Mouse (Mus musculus) Muller cell, postnatal 12 days (primary cell): ENCODE measurements around the gene Chrm1.
"Not testable (repeated sequence)": the region's sequence is repeated elsewhere in the genome, so short reads cannot be mapped to it uniquely, and the experiment has no call there.

Experiments
- DNase-seq: peaks from one replicate; pipeline ENCODE4 v3.0.0-alpha.2; 2015; ENCODE audit errors: inconsistent ontology term

Gene Chrm1

DNA sequence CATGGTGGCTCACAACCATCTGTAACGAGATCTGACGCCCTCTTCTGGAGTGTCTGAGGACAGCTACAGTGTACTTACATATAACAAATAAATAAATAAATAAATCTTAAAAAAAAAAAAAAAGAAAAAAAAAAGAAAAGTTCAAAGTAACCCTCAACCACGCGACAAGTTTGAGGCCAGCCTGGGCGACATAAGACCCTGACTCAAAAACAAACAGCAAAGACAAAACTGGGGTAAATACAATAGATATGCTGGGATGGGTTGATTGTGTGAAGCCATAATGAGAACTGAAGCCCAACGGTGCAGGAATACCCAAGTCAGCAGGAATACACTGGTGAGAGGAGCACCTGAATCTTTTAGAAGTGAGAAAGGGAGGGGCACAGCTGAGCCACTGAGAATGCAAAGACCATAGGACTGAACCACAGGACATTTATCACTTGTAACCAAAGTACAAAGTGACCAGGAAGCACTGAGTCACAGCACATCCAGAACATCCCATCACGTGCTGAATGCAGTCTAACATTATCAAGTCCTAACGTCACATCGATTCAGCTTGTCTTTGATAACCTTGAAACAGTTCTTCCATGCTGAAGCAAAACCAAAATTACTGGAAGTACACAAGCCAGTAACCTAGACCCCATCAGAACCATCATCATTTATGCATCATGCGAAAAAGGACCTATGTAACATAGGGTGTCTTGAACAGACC lies 53.3 kb downstream of the Chrm1 start:
- DNase-seq = no peak

DNA sequence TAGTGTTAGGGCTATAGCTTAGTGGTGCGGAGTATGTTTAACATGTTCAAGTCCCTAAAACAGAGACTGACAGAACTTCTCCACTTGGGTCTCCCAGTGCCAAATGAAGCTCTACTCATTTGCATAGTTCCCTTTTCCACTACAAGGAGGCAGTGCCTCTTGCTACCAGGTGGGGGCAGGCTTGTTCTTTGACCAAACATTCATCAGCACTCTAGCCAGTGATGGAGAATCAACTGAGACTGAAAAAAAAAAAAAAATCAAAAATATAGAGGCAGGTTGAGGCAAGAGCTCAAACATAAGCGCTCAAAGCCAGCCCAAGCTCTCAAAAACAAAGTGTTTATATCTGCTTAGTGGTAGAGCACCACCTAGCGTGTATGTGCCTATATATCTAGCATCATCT lies 54.8 kb downstream of the Chrm1 start:
- DNase-seq = peak; percentile 46

DNA sequence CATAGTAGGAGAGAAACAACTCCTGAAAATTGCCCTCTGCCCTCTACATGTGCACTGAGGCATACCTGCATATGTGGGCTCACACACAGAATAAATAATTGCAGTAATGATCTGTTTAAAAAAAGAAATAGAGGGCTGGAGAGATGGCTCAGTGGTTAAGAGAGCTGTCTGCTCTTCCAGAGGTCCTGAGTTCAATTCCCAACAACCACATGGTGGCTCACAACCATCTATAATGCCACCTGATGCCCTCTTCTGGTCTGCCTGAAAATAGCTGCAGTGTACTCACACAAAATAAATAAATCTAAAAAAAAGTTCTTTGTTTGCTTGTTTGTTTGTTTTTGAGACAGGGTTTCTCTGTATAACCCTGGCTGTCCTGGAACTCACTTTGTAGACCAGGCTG lies 55.4 kb downstream of the Chrm1 start:
- not testable (repeated sequence) for DNase-seq

DNA sequence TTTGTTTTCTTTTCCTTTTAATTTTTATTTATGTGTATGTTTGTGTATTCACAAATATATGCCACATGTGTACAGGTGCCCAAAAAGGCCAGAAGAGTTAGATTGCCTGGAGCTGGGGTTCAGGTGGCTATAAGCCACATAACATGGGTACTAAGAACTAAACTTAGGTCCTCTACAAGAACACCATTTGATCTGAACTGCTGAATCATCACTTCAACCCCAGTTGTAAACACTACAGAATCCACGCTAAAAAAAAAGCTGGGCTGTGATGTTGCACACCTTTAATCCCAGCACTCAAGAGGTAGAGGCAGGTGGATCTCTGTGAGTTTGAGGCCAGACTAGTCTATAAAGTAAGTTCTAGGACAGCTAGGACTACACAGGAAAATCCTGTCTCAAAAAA lies 57.8 kb downstream of the Chrm1 start:
- DNase-seq = no peak

DNA sequence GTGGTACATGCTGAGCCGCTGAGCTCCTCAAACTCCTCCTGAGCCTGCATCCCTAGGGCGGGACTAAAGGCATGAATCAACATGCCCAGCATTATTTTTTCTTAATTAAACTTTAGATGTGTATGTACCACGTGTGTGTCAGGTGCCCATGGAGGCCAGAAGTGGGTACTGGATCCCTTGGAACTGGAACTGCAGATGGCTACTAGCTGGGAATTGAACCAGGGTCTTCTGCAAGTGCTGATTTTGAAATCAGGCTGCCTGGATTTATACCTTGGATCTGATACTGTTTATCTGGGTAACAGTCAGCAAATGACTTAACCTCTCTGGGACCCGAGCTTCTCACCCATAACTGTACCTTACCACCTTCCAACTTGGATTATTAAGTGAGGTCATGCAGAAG lies 58.4 kb downstream of the Chrm1 start:
- no peak for DNase-seq

DNA sequence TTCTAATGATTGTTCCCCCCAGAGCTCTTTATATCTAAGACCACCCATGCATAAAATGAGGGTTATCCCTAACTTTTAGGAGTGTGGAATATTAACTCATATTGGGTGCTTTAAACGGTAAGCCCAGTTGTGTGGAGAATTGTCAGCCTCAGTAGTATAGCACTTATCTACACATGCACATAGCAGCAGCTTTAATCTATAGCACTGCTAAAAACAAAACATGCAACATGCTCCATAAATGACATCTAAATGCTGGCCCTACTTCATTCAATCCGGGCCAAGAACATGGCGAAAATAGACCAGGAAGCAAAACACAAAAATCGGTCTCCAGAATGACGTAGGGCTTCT lies 58.9 kb downstream of the Chrm1 start:
- no peak for DNase-seq

DNA sequence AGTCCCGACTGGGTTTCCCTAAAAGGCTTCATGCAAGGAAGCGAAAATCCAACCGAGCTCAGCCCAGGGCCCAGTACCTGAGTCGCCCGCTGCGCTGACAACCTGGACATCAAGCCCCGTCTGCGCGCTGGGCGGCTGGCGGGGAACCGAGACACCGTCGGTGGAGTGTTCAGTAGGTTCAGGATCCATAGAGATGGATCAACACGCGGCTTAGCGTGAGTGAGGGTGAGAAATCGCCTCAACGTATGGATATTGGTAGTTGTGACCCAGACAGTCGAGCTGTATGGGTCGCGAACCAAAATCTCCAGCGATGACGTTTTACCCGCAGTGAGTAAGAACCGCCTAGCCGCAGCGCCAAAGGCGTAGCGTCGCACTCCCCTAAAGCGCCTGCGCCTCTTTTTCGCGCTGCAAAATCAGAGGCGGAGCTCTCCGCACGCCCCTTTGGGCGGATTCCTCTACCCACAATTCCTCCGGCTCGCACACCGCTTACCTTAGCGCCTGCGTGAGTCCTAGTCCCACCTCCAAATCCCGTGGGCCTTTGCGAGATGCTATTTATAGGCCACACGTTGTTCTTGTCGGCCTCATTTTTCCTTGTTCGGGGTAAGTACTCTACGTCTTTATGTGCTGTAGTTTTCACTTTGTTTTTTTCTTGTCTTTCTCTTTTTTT lies 59.5 kb downstream of the Chrm1 start, which contains the start of gene Slc3a2:
Gene Slc3a2 (minus strand): TSS at position 463 of the 667 bp plus-strand sequence.
- DNase-seq = peak; percentile 96

DNA sequence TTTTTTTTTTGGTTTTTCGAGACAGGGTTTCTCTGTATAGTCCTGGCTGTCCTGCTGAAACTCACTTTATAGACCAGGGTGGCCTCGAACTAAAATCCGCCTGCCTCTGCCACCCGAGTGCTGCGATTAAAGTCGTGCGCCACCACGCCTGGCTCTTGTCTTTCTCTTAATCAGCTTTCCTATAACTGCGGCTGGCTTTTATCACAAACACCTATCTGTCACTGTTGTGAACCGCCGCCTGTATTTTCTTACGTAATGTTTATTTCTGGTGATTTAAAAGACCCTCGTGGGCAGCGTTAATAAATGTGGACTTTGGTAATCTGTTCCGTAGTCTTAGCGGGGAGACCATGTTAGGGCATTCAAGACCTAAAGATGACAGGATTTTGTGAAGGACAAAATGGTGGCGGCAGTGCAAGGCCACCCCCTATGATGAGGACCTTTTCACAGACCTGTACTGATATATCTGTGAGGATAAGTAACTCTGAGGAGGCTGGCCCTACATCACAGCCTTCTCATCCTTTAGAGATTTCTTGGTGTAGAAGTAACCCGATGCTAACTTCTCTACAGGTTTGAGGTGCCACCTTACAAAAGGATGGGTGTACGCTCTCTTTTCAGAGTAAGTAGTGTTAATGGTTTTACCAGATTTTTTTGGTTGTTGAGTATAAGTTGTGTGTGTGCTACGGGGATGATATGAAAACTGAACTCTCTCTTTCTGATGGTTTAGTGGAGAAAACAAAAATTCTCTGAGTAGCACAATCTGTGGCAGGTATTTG lies 60.2 kb downstream of the Chrm1 start:
- DNase-seq = no peak

DNA sequence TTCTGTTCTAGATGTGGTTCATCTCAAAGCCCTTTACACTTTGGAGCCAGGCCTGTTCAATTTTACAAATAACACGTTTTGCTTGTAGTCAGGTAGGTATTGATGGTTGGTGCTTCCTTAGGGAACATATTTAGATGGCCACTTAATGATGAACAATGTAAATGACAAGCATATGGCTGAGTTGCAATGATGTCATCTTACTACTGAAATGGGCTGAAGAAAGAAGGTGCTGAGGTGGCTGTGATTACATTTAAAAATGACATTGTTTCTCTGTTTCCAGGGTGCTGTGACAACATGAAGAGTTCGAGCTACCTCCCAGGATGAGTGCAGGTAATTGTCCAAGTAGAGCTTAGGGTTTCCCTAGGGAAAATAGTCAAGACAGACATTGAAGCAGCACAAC lies 60.8 kb downstream of the Chrm1 start:
- DNase-seq = no peak

DNA sequence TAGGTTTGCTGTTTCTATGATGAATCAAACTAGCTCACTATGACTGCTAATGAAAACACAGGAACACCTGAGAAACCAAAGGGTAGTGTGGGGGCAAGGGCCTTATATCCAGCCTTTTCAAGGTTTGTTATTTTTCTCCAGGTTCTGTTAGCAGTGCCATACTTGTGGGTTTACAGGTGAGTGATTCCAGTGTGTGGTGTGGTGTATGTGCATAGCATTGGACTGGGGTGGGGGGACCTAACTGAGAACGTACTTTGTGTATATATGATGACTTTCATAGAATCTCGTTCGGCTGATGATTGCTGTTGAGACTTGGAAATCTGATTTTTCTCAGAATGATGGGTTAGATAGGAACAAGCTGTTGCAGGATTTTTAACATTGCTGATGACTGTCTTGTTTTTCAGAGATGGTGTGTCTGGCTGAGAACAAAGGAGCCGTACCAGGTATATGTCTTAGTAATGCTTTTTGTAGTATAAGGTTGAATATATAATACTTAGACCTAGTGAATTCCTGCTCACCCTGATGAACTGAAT lies 61.6 kb downstream of the Chrm1 start:
- no peak for DNase-seq

DNA sequence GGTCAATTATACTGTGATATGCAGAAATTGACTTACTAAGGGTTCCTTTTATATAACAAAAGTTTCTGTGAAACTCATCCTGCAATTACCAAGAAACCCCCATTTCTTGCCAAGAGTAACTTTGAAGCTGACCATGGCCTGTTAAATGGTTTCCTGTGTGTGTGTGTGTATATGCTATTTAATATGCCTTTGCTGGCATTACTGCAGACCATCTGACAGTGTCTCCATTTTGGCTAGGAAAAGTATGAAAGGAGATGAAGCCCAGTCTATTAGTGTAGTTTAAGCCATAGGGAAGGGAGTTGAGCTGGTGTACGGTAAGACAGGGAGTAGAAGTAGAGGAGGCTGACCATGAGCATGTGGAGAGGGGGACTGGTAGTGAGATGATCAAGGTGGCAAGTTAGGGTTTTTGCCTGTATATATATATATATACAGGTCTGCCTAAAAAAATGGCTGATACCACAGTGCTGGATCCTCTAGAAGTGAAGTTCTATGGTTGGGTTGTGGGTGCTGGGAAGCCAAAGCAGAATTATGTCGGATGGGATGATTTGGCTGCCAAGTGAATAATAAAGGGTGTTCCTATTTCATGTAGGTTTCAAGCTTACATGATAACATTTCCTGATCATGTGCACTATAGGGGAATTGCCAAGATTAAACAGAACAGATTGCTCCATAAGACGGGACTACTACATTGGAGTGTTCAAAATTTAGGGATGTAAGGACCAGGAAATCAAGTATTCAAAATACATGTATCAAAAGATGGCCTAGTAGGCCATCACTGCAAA lies 63.2 kb downstream of the Chrm1 start:
- DNase-seq = no peak

DNA sequence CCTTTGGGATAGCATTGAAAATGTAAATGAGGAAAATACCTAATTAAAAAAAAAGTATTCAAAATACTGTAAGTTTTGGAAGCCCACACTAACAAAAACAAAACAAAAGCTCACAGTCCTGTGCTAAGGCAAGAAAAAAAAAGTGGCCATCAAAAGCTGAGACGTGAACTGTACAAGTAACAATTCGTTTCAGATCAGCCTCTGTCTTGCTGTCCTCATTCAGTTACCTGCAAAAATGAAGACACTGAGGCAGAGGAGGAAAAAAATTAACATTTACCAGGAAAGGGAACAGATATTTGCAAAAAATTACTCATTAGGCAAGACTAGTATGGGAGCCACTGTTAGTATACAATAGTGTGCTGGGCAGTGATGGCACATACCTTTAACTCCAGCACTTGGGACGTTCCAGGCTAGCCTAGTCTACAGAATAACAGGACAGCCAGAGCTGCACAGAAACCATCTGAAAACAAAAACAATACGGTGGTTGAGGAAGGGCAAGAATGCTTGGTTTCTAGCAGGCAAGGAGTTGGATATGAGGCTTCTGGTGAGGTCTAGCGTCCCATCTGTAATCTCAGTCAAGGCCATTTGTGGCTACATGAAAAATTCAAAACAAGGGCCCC lies 64.0 kb downstream of the Chrm1 start:
- no peak for DNase-seq

DNA sequence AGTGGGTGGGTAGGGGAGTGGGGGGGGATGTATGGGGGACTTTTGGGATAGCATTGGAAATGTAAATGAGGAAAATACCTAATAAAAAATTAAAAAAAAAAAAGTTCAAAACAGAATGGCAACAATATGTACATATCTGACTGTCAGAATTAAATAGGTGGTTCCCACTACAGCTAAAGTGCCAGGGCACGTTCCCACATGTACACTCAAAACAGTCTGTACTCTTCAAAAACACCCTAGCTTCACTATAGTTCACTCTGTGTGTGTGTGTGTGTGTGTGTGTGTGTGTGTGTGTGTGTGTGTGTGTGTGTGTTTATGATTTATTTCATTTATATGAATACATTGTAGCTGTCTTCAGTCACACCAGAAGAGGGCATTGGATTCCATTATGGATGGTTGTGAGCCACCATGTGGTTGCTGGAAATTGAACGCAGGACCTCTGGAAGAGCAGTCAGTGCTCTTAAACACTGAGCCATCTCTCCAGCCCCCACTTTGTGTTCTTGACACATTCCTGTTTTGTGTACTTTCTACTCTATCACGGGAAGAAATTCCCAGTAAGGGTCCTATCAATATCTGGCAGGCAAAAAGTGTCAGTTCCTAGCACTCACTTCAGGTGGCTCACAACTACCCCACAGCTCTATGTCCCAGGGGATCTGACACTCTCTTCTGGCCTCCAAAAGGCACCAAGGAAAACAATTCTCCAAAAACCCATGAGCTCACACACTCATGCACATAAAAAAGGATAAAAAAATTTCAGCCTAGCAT lies 64.9 kb downstream of the Chrm1 start:
- not testable (repeated sequence) for DNase-seq
